Mouse (Mus musculus): ENCODE results near the gene Wee1. TPM values are rescaled to one million over a fixed set of nuclear protein-coding genes. Genes with fewer than 3 reads are reported as not detected.
"Not testable (repeated sequence)": the region's sequence is repeated elsewhere in the genome, so short reads cannot be mapped to it uniquely, and the experiment has no call there.

The Wee1 gene
- polyA plus RNA-seq, 1 experiment from 2014 or later: 28.9 TPM

- 96% methylated on average over 3 of the region's 3 CpGs for WGBS
- not testable (repeated sequence) for H3K4me3 ChIP-seq; DNase-seq (ENCODE audit: low spot score); H3K27ac ChIP-seq (replicated peaks); H3K9me3 ChIP-seq (replicated peaks); H3K36me3 ChIP-seq; H3K27me3 ChIP-seq (ENCODE audit: low read depth, poor library complexity, severe bottlenecking)
- peaks cover 15% of the 10 kb centered on the region for H3K4me1 ChIP-seq
Measured at GRCm38 (mm10) chr7:110108524-110108923, 13.3 kb upstream of the Wee1 start.

- peaks cover 15% of the 10 kb centered on the region for H3K4me1 ChIP-seq
- no peaks in the 10 kb centered on the region for H3K36me3 ChIP-seq
- 21% methylated on average over 11 of the region's 11 CpGs for WGBS
- DNase-seq (ENCODE audit: low spot score): peak; percentile 44
- peak overlapping the region; percentile 52; the same call in 1 of the 2 replicates for H3K27ac ChIP-seq (replicated peaks)
- H3K4me3 ChIP-seq: 0 out of 2 replicates have a peak overlapping the region, but pooled peaks have one; percentile 9
- H3K9me3 ChIP-seq (replicated peaks): no peaks in the 10 kb centered on the region
- H3K27me3 ChIP-seq (ENCODE audit: low read depth, poor library complexity, severe bottlenecking): no peaks in the 10 kb centered on the region
Measured at GRCm38 (mm10) chr7:110108967-110109610, 12.8 kb upstream of the Wee1 start.

GRCm38 (mm10) chr7:110110061-110110656 is 11.7 kb upstream of the Wee1 start:
- WGBS: 70% methylated on average over 4 of the region's 4 CpGs

GRCm38 (mm10) chr7:110114699-110115098 is 7.1 kb upstream of the Wee1 start:
- H3K27me3 ChIP-seq (ENCODE audit: low read depth, poor library complexity, severe bottlenecking): no peaks in the 10 kb centered on the region
- H3K27ac ChIP-seq (replicated peaks): no peak overlapping the region
- DNase-seq (ENCODE audit: low spot score): no peak
- WGBS: 76% methylated on average over 5 of the region's 5 CpGs
- no peaks in the 10 kb centered on the region for H3K36me3 ChIP-seq
- H3K4me3 ChIP-seq: no peak overlapping the region
- H3K9me3 ChIP-seq (replicated peaks): no peaks in the 10 kb centered on the region
- peaks cover 5% of the 10 kb centered on the region; the same call in 1 of the 2 replicates for H3K4me1 ChIP-seq

More at GRCm38 (mm10) chr7:110110061-110110656, 11.7 kb upstream of the Wee1 start:
- Histone ChIP-seq H3K4me1 (peaks cover 15% of the 10 kb centered on the region), H3K9me3 (replicated peaks) (no peaks in the 10 kb centered on the region), H3K27me3 (ENCODE audit: low read depth, poor library complexity, severe bottlenecking) (no peaks in the 10 kb centered on the region), H3K36me3 (no peaks in the 10 kb centered on the region), H3K4me3 (no peak overlapping the region), H3K27ac (replicated peaks) (no peak overlapping the region)
- no peak for DNase-seq (ENCODE audit: low spot score)

- no peaks in the 10 kb centered on the region for H3K27me3 ChIP-seq (ENCODE audit: low read depth, poor library complexity, severe bottlenecking)
- WGBS: 49% methylated on average over 1 of the region's 1 CpGs
- H3K4me1 ChIP-seq: peaks cover 11% of the 10 kb centered on the region
- no peak overlapping the region for H3K4me3 ChIP-seq
- H3K9me3 ChIP-seq (replicated peaks): no peaks in the 10 kb centered on the region
- no peak overlapping the region for H3K27ac ChIP-seq (replicated peaks)
- no peaks in the 10 kb centered on the region for H3K36me3 ChIP-seq
- no peak for DNase-seq (ENCODE audit: low spot score)
Measured at GRCm38 (mm10) chr7:110116731-110117291, 5.0 kb upstream of the Wee1 start.

- 91% methylated on average over 2 of the region's 2 CpGs for WGBS
- H3K9me3 ChIP-seq (replicated peaks): no peaks in the 10 kb centered on the region
- H3K36me3 ChIP-seq: no peaks in the 10 kb centered on the region
- no peak overlapping the region for H3K4me3 ChIP-seq
- H3K27ac ChIP-seq (replicated peaks): no peak overlapping the region
- no peak for DNase-seq (ENCODE audit: low spot score)
- peaks cover 12% of the 10 kb centered on the region for H3K4me1 ChIP-seq
- H3K27me3 ChIP-seq (ENCODE audit: low read depth, poor library complexity, severe bottlenecking): no peaks in the 10 kb centered on the region
Measured at GRCm38 (mm10) chr7:110118448-110118847, 3.4 kb upstream of the Wee1 start.

GRCm38 (mm10) chr7:110120157-110120784 is 1.6 kb upstream of the Wee1 start:
- Histone ChIP-seq H3K4me3 (peak overlapping the region; percentile 99; the same call in 1 of the 2 replicates), H3K27me3 (ENCODE audit: low read depth, poor library complexity, severe bottlenecking) (no peaks in the 10 kb centered on the region), H3K9me3 (replicated peaks) (no peaks in the 10 kb centered on the region), H3K4me1 (peaks cover 30% of the 10 kb centered on the region), H3K27ac (replicated peaks) (no peak overlapping the region), H3K36me3 (peaks cover 12% of the 10 kb centered on the region)
- no peak for DNase-seq (ENCODE audit: low spot score)
- WGBS: 86% methylated on average over 2 of the region's 2 CpGs

- DNase-seq (ENCODE audit: low spot score): no peak
- 5% methylated on average over 9 of the region's 9 CpGs for WGBS
- H3K9me3 ChIP-seq (replicated peaks): no peaks in the 10 kb centered on the region
- peak overlapping the region; percentile 97 for H3K27ac ChIP-seq (replicated peaks)
- H3K27me3 ChIP-seq (ENCODE audit: low read depth, poor library complexity, severe bottlenecking): no peaks in the 10 kb centered on the region
- peaks cover 32% of the 10 kb centered on the region for H3K4me1 ChIP-seq
- peak overlapping the region; percentile 99 for H3K4me3 ChIP-seq
- peaks cover 18% of the 10 kb centered on the region for H3K36me3 ChIP-seq
Measured at GRCm38 (mm10) chr7:110121162-110121515, 707 bp upstream of the Wee1 start.

- H3K27ac ChIP-seq (replicated peaks): peak overlapping the region; percentile 97
- no peak for DNase-seq (ENCODE audit: low spot score)
- H3K27me3 ChIP-seq (ENCODE audit: low read depth, poor library complexity, severe bottlenecking): no peaks in the 10 kb centered on the region
- H3K9me3 ChIP-seq (replicated peaks): no peaks in the 10 kb centered on the region
- peaks cover 32% of the 10 kb centered on the region for H3K4me1 ChIP-seq
- H3K36me3 ChIP-seq: peaks cover 28% of the 10 kb centered on the region
- under 1% methylated on average over 27 of the region's 27 CpGs for WGBS
- peak overlapping the region; percentile 99 for H3K4me3 ChIP-seq
Measured at GRCm38 (mm10) chr7:110122289-110122564, 381 bp downstream of the Wee1 start.

- Histone ChIP-seq H3K4me3 (peak overlapping the region; percentile 99), H3K36me3 (peaks cover 33% of the 10 kb centered on the region), H3K9me3 (replicated peaks) (no peaks in the 10 kb centered on the region), H3K27me3 (ENCODE audit: low read depth, poor library complexity, severe bottlenecking) (no peaks in the 10 kb centered on the region), H3K4me1 (peaks cover 32% of the 10 kb centered on the region), H3K27ac (replicated peaks) (peak overlapping the region; percentile 97)
- no peak for DNase-seq (ENCODE audit: low spot score)
- WGBS: under 1% methylated on average over 74 of the region's 74 CpGs
Measured at GRCm38 (mm10) chr7:110122565-110123422, 948 bp downstream of the Wee1 start.

GRCm38 (mm10) chr7:110123844-110124555 is 2.2 kb downstream of the Wee1 start:
- Histone ChIP-seq H3K9me3 (replicated peaks) (no peaks in the 10 kb centered on the region), H3K27ac (replicated peaks) (no peak overlapping the region), H3K36me3 (peaks cover 45% of the 10 kb centered on the region), H3K4me1 (peaks cover 32% of the 10 kb centered on the region), H3K27me3 (ENCODE audit: low read depth, poor library complexity, severe bottlenecking) (no peaks in the 10 kb centered on the region), H3K4me3 (peak overlapping the region; percentile 99)
- WGBS: 65% methylated on average over 12 of the region's 12 CpGs
- DNase-seq (ENCODE audit: low spot score): no peak

GRCm38 (mm10) chr7:110128566-110128965 is 6.7 kb downstream of the Wee1 start:
- Histone ChIP-seq H3K36me3 (peaks cover 91% of the 10 kb centered on the region), H3K4me3 (no peak overlapping the region), H3K27ac (replicated peaks) (no peak overlapping the region), H3K4me1 (peaks cover 19% of the 10 kb centered on the region), H3K27me3 (ENCODE audit: low read depth, poor library complexity, severe bottlenecking) (no peaks in the 10 kb centered on the region), H3K9me3 (replicated peaks) (no peaks in the 10 kb centered on the region)
- DNase-seq (ENCODE audit: low spot score): no peak
- WGBS: 80% methylated on average over 2 of the region's 2 CpGs

Measured in midbrain, embryonic 10.5 days (tissue).